Mouse (Mus musculus) forebrain, embryonic 13.5 days (tissue): ENCODE data around the gene Lix1l. TPM values are rescaled to one million over a fixed set of nuclear protein-coding genes. Genes with fewer than 3 reads are reported as not detected.

Source experiments
- ATAC-seq: fragments of 200-750 bp; cut with Nextera tagmentation; 2 replicates; pipeline ENCODE4 v1.8.0; 2017
- H3K27ac ChIP-seq: fragments of 300-500 bp; sonication (generic); 2 replicates; pipeline ENCODE4 v1.5.1; 2015; ENCODE audit warnings: inconsistent platforms, mild to moderate bottlenecking, moderate library complexity
- H3K27me3 ChIP-seq: fragments of 300-500 bp; sonication (generic); 2 replicates; pipeline ENCODE4 v1.6.1; 2015; ENCODE audit warnings: mild to moderate bottlenecking, inconsistent platforms
- H3K36me3 ChIP-seq: fragments of 300-500 bp; sonication (generic); 2 replicates; pipeline ENCODE4 v1.6.1; 2015; ENCODE audit warnings: mild to moderate bottlenecking, inconsistent platforms; ENCODE audit not compliant: poor library complexity, severe bottlenecking
- H3K4me1 ChIP-seq: fragments of 300-500 bp; sonication (generic); 2 replicates; pipeline ENCODE4 v1.6.1; 2015; ENCODE audit warnings: inconsistent platforms
- H3K4me2 ChIP-seq: fragments of 300-500 bp; sonication (generic); 2 replicates; pipeline ENCODE4 v1.6.1; 2015; ENCODE audit warnings: inconsistent platforms, mild to moderate bottlenecking, moderate library complexity
- H3K4me3 ChIP-seq: fragments of 300-500 bp; sonication (generic); 2 replicates; pipeline ENCODE4 v1.5.1; 2015; ENCODE audit warnings: mild to moderate bottlenecking, inconsistent platforms
- H3K9ac ChIP-seq: fragments of 300-500 bp; sonication (generic); 2 replicates; pipeline ENCODE4 v1.6.1; 2015; ENCODE audit warnings: mild to moderate bottlenecking, inconsistent platforms
- H3K9me3 ChIP-seq: fragments of 300-500 bp; sonication (generic); replicated peaks from 2 replicates; pipeline ENCODE4 v1.6.1; 2016; ENCODE audit warnings: inconsistent platforms
- WGBS: fragments of 180-500 bp; shearing (Covaris S2); methylation state at CpG from one replicate; pipeline ENCODE4 v1.1.7; 2015; 5-methylcytosine and 5-hydroxymethylcytosine counted together
- polyA plus RNA-seq: library from polyadenylated mRNA; unstranded; fragments of >200 nt; fragmentation: Nextera tagmentation; extraction: Ambion mirVana; gene quantifications from 2 replicates; pipeline ENCODE4 v1.2.1, GENCODE M21; 2015

The Lix1l gene
- polyA plus RNA-seq, 1 experiment from 2014 or later, result 7.2 TPM

DNA sequence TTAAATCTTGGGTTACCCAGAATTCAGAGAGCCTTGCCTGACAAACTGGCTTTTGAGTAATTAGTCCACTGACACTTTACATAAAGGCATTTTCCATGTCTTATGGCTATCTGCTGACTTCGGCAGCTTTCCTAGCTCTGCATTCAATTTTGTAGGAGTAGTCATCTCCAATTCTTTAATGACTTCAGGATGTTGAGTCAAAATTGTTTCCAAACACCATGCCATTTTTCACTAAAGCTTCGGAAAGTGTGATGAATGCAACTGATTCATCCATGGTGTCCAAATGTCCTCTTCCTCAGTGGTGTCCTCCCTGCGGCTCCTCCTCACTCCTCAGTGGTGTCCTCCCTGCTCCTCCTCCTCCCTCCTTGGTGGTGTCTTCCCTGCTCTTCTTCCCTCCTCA, 17.0 kb downstream of the Lix1l start:
- no peak for ATAC-seq
- H3K9me3 ChIP-seq, result no peaks in the 10 kb centered on the region
- WGBS, result 98% methylated on average over 3 of the region's 3 CpGs
- H3K27me3 ChIP-seq, result no peaks in the 10 kb centered on the region
- peaks cover 76% of the 10 kb centered on the region for H3K36me3 ChIP-seq
- no peak overlapping the region for H3K4me3 ChIP-seq
- no peak overlapping the region for H3K27ac ChIP-seq
- H3K4me1 ChIP-seq, result no peaks in the 10 kb centered on the region
- no peak overlapping the region for H3K4me2 ChIP-seq
- H3K9ac ChIP-seq, result no peak overlapping the region

DNA sequence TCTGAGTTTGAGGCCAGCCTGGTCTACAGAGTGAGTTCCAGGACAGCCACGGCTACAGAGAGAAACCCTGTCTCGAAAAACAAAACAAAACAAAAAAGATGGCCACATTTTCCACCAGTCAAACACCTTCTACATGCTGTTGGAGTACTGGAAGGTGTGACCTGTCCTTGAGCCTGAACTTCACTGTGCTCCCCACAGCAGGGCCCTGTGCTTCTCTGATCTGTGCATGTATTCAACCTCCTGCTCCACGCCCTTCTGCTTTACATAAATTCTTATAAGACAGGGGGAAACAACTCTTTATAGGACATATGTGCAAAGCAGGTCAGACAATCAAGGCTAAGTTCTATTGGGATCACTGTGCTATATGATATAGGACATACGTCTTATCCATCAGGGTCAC, 22.3 kb downstream of the Lix1l start:
- H3K4me3 ChIP-seq, result no peak overlapping the region
- no peaks in the 10 kb centered on the region for H3K27me3 ChIP-seq
- H3K4me1 ChIP-seq, result no peaks in the 10 kb centered on the region
- ATAC-seq, result no peak
- WGBS, result 93% methylated on average over 4 of the region's 4 CpGs
- H3K4me2 ChIP-seq, result no peak overlapping the region
- no peak overlapping the region for H3K27ac ChIP-seq
- H3K9me3 ChIP-seq, result no peaks in the 10 kb centered on the region
- H3K9ac ChIP-seq, result no peak overlapping the region
- H3K36me3 ChIP-seq, result peaks cover 71% of the 10 kb centered on the region

DNA sequence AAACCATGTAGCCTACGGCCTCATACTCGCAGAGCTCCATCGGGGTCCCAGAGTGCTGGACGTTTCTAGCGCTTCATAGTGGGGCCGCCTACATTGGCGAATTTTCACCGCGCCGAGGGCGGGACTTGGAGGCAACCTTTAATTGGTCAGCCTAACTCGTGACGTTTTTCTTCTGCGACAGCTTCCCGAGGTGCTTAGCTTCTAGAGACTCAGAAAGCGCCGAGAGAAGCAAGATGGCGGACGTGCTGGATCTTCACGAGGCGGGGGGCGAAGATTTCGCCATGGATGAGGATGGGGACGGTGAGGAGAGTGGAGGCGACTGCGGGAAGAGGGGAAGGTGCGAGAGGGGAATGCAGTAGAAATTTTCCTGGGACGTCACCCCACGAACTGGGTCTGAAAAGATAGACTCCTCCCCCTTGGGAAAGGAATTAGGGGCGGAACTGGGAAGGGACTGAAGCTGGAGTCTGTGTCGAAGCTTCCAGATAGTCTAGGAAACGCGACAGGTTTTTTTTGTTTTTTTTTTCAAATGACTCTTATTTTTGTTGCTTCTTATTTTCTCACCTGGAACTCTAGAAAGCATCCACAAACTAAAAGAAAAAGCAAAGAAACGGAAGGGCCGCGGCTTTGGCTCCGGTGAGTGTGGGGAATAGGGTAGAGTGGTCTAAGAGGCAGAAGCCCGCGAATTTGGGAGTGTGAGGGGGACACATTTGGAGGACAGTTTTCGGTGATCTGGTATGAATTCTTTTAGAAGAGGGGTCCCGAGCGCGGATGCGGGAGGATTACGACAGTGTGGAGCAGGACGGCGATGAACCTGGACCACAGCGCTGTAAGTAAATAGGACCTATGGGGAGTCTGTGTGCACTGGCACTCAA, 29.0 kb downstream of the Lix1l start, which contains the start of gene Rbm8a:
Gene Rbm8a (plus strand): TSS at position 205 of the 872 bp plus-strand sequence.
- peaks cover 46% of the 10 kb centered on the region for H3K36me3 ChIP-seq
- H3K4me2 ChIP-seq, result peak within 1 kb of the TSS; percentile 92
- H3K27me3 ChIP-seq, result no peaks in the 10 kb centered on the region
- peak within 1 kb of the TSS; percentile 86 for H3K9ac ChIP-seq
- peak within 1 kb of the TSS; percentile 46 for H3K27ac ChIP-seq
- peak; percentile 95 for ATAC-seq
- WGBS, result under 1% methylated on average over 48 of the region's 48 CpGs
- no peaks in the 10 kb centered on the region for H3K9me3 ChIP-seq
- H3K4me3 ChIP-seq, result peak within 1 kb of the TSS; percentile 75
- peaks cover 26% of the 10 kb centered on the region for H3K4me1 ChIP-seq

DNA sequence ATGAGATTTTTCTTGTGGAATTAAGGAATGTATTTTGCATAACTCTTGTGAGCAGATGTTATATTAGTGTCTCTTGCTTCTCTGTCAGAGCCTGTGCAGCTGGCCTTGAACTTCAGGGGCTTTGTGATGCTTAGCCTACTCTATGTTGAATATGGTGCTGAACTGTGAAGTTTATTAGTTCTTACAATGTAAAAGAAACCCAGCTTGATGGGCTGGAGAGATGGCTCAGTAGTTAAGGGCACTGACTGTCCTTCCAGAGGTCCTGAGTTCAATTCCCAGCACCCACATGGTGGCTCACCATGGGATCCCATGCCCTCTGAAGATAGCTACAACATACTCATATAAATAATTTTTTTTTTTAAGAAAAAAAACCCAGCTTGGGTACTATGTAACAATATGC, 31.1 kb downstream of the Lix1l start:
- Histone ChIP-seq H3K4me3 (no peak overlapping the region), H3K27ac (no peak overlapping the region), H3K9ac (no peak overlapping the region), H3K9me3 (no peaks in the 10 kb centered on the region), H3K4me1 (peaks cover 40% of the 10 kb centered on the region), H3K4me2 (no peak overlapping the region), H3K27me3 (no peaks in the 10 kb centered on the region), H3K36me3 (peaks cover 30% of the 10 kb centered on the region)
- no peak for ATAC-seq

DNA sequence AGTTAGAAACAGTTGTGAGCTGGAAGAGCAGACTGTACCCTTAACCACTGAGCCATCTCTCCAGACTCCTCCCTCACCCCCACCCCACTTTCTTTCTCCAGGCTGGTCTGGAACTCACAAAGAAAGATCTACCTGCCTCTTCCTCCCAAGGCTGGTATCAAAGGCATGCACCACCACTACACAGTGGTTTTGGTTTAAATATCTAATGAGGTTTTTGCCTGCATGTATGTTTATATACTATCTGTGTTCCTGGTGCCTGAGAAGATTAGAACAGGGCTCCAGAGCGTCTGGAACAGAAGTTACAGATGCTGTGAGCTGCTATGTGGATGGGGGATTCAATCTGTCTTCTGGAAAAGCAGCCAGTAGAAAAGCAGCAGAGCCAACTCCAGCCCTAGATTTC, 33.1 kb downstream of the Lix1l start:
- Histone ChIP-seq H3K27ac (no peak overlapping the region), H3K4me1 (peaks cover 36% of the 10 kb centered on the region), H3K36me3 (peaks cover 37% of the 10 kb centered on the region), H3K27me3 (no peaks in the 10 kb centered on the region), H3K9ac (no peak overlapping the region), H3K4me2 (no peak overlapping the region), H3K9me3 (no peaks in the 10 kb centered on the region), H3K4me3 (no peak overlapping the region)
- ATAC-seq, result no peak
- 78% methylated on average over 1 of the region's 1 CpGs for WGBS

DNA sequence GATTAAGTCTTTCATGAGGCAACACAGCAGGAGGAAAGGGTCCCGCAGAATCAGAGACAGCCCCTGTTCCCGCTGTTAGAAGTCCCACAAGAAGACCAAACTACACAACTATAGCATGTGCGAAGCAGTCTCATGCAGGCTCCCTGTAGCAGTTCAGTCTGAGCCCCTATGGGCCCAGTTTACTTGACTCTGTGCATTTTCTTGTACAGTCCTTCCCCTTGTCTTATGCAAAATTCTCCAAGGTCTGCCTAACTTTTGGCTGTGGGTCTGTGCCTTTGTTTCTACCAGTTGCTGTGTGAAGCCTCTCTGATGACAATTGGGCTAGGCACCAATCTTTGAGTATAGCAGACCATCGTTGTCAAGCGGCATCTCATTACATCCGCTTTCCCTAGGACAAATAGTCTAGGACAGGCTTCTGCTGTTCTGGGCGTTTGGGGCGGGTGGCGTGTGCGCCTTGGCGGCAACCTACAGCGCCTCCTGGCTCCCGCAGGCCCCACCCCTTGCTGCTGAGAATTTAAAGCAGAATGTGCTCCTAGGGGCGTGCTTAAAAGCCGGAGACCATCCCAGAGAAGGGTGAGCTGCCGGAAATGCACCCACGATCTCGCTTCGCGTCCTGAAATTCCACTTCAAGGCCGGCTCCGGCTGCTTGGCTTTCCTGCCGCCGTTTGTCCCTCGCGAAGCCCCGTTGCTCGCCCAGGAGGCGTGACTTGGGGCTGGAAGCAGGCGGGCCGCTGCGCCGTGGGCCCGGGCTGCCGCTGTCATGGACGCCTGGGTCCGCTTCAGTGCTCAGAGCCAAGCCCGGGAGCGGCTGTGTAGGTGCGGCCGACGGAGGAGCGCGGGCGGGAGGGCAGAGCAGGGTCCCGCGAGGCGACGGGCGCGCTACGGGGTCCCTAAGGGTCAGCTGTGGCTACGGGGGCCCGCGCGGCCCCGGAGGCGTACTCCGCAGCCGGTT, 34.3 kb downstream of the Lix1l start, which contains the start of the genes Pex11b and Gm42957:
Gene Pex11b (plus strand): TSS at position 449 of the 952 bp plus-strand sequence.
Gene Gm42957 (plus strand): TSS at position 547 of the 952 bp plus-strand sequence.
- H3K27ac ChIP-seq, result peak within 1 kb of the TSS; percentile 75
- no peaks in the 10 kb centered on the region for H3K9me3 ChIP-seq
- H3K4me3 ChIP-seq, result peak within 1 kb of the TSS; percentile 90
- peak within 1 kb of the TSS; percentile 96 for H3K9ac ChIP-seq
- 2% methylated on average over 59 of the region's 60 CpGs for WGBS
- H3K4me1 ChIP-seq, result peaks cover 32% of the 10 kb centered on the region
- peak within 1 kb of the TSS; percentile 93 for H3K4me2 ChIP-seq
- H3K36me3 ChIP-seq, result peaks cover 47% of the 10 kb centered on the region
- ATAC-seq, result peak; percentile 93
- H3K27me3 ChIP-seq, result no peaks in the 10 kb centered on the region

DNA sequence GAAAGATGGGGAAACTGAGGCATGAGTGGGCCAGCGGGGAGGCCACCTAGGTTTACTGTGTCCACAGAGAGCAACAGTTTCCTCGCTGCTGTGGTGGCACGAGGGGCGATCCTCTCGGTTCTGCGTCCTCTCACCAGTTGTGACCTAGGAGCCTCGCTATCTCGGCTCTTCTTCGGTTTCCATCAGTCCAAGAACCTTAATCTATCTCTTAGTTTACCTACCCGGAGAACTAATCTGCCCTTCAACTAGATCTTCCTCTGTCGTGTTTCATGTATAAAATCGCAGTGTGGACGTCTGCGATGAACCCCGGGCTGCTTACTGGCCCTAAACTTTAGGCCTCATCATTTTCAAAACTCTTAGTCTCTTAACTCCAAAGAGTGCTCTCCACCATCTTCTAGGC, 35.0 kb downstream of the Lix1l start:
- 12% methylated on average over 15 of the region's 15 CpGs for WGBS
- no peak for ATAC-seq
- H3K27ac ChIP-seq, result peak overlapping the region; percentile 75

DNA sequence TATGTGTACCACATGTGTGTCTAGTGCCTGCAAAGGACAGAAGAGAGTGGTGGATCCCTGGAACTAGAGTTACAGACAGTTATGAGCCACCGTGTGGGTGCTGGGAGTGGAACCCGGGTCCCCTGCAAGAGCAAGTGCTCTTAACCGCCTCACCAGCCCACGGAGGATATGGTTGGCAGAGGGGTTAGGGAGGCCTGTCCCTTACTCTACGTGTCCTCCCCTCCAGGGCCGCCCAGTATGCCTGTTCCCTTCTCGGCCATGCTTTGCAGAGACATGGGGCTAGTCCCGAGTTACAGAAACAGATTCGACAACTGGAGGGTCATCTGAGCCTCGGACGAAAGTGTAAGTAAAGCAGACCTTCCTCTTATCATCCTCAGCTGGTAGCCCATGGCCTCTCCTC, 35.5 kb downstream of the Lix1l start:
- no peak for ATAC-seq
- H3K4me3 ChIP-seq, result peak overlapping the region; percentile 90
- H3K9ac ChIP-seq, result peak overlapping the region; percentile 96
- H3K36me3 ChIP-seq, result peaks cover 50% of the 10 kb centered on the region
- H3K4me1 ChIP-seq, result peaks cover 21% of the 10 kb centered on the region
- H3K27me3 ChIP-seq, result no peaks in the 10 kb centered on the region
- no peak overlapping the region for H3K27ac ChIP-seq
- peak overlapping the region; percentile 93 for H3K4me2 ChIP-seq
- H3K9me3 ChIP-seq, result no peaks in the 10 kb centered on the region
- WGBS, result 74% methylated on average over 11 of the region's 11 CpGs

More for the DNA sequence above, 35.0 kb downstream of the Lix1l start:
- H3K9ac ChIP-seq, result peak overlapping the region; percentile 96
- peaks cover 26% of the 10 kb centered on the region for H3K4me1 ChIP-seq
- H3K36me3 ChIP-seq, result peaks cover 49% of the 10 kb centered on the region
- H3K9me3 ChIP-seq, result no peaks in the 10 kb centered on the region
- H3K27me3 ChIP-seq, result no peaks in the 10 kb centered on the region
- peak overlapping the region; percentile 90 for H3K4me3 ChIP-seq
- peak overlapping the region; percentile 93 for H3K4me2 ChIP-seq

DNA sequence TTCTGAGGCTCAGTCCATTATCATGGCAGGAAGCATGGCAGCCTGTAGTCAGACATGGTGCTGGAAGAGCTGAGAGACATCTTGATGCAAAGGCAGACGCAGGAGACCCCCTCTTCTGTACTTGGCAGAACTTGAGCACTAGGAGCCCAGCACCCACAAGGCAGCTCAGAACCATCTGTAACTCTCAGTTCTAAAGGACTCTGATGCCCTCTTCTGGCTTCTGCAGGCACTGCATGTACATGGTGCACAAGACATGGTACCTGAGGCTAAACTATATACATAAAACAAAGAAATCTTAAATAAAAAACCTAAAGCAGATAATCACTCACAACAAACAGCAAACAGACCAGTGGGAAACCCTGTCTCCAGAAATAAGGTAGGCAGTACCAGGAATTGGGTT, 38.3 kb downstream of the Lix1l start:
- Histone ChIP-seq H3K9ac (no peak overlapping the region), H3K4me2 (no peak overlapping the region), H3K9me3 (no peaks in the 10 kb centered on the region), H3K27ac (no peak overlapping the region), H3K4me1 (peaks cover 19% of the 10 kb centered on the region), H3K4me3 (no peak overlapping the region), H3K27me3 (no peaks in the 10 kb centered on the region), H3K36me3 (peaks cover 40% of the 10 kb centered on the region)
- no peak for ATAC-seq
- 83% methylated on average over 1 of the region's 1 CpGs for WGBS

DNA sequence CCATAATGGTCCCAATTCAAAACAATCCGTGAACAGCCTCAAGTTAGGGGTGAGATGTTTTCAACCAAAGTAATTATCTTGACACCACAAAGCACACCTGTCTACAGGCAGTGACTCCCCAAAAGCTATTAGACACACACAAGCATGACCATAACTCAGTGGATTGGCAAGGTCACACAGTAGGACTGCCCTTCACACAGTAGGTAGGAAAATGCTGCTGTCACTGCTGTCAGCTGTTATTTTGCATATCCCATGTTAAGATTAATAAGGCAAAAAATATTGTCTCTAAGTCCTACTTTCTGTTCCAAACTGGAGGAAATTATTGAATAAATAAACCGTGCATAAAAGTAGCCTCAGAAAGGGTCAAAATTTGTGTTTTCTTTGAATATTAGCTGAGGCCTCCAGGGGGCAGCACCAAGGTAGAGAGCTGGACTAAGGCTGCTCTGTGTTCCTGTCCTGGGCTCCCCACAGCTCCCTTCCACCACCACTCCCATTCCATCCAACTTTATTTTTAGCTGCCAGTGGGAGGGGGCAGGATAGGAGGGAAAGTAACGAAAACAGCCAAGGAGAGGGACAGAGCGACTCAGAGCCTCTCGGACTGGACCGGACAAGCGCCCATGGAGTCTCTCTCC, 44.2 kb downstream of the Lix1l start, which contains the start of gene Itga10:
Gene Itga10 (plus strand): TSS at position 567 of the 632 bp plus-strand sequence.
- 66% methylated on average over 7 of the region's 7 CpGs for WGBS
- no peak for ATAC-seq
- no peak within 1 kb of the TSS for H3K4me2 ChIP-seq
- no peaks in the 10 kb centered on the region for H3K4me1 ChIP-seq
- no peaks in the 10 kb centered on the region for H3K27me3 ChIP-seq
- H3K9me3 ChIP-seq, result no peaks in the 10 kb centered on the region
- H3K4me3 ChIP-seq, result no peak within 1 kb of the TSS
- H3K9ac ChIP-seq, result peak within 1 kb of the TSS; percentile 8; the same call in 1 of the 2 replicates
- H3K27ac ChIP-seq, result no peak within 1 kb of the TSS
- H3K36me3 ChIP-seq, result peaks cover 31% of the 10 kb centered on the region

DNA sequence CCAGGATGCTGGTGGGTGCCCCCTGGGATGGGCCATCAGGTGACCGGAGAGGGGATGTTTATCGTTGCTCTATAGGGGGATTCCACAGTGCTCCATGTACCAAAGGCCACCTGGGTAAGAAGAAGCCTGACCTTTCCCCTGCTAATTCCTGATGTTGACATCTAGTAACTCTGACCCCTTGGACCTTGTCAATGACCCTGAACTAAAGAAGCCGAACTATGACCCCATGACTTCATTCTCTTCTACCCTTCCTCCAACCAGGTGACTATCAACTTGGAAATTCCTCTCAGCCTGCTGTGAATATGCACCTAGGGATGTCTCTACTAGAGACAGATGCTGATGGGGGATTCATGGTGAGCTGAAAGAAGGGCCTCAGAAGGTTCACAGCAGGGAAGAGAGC, 46.4 kb downstream of the Lix1l start:
- no peak overlapping the region for H3K4me2 ChIP-seq
- 89% methylated on average over 3 of the region's 3 CpGs for WGBS

More for the DNA sequence above, 46.4 kb downstream of the Lix1l start:
- peaks cover 22% of the 10 kb centered on the region for H3K36me3 ChIP-seq
- no peaks in the 10 kb centered on the region for H3K4me1 ChIP-seq
- H3K9me3 ChIP-seq, result no peaks in the 10 kb centered on the region
- H3K27ac ChIP-seq, result no peak overlapping the region
- no peaks in the 10 kb centered on the region for H3K27me3 ChIP-seq
- H3K9ac ChIP-seq, result no peak overlapping the region
- no peak for ATAC-seq
- H3K4me3 ChIP-seq, result no peak overlapping the region
